Mouse (Mus musculus) thymus, postnatal 4 days (tissue): ENCODE measurements around the gene Shb.

Experiments used
- DNase-seq: peaks from one replicate; pipeline ENCODE4 v3.0.0; 2021

The Shb gene

GRCm38 (mm10) chr4:45479433-45479832 is 52.8 kb downstream of the Shb start:
- DNase-seq, result no peak

DNA sequence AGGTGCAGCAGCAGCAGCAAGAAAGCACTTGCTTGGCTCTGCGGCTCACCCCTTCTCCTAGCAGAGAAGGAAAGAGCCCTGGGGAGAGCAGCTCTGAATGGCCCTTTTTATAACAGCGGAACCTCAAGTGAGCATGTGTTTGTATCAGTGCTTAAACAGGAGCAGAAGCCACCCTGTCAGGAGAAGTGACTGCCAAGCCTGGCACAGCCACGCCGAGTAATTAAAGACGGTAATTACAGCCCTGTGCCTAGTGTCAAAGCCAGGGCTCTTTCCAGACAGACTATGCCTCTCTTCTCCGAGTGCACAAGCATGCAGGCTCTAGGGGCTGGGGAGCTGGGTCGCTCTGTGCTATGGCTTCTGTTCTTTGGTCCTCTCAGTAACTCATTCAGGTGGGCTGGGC is 54.1 kb downstream of the Shb start:
- no peak for DNase-seq

- DNase-seq, result no peak
Observed at GRCm38 (mm10) chr4:45477047-45477446, 55.2 kb downstream of the Shb start.

DNA sequence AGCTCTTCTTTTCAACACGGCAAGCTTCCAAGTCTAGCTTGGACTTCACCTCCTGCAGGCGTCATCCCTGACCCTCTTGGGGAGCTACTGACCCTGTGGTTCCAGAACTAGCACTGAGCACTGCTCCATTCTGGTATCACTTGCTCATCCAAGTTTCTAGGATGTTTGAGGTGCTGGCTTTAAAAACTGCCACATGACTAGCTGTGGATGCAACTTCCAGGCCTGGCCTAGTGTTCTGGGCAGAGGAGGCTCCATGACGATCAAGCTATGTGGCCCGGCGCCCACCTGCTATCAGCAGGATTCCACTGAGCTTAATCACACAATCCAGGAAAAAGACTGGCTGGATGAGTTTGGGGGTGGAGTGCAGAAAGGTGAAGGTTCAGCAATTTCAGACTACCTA is 57.4 kb downstream of the Shb start:
- no peak for DNase-seq

- DNase-seq, result no peak
Observed at GRCm38 (mm10) chr4:45474131-45474530, 58.1 kb downstream of the Shb start.

GRCm38 (mm10) chr4:45473129-45473528 is 59.1 kb downstream of the Shb start:
- DNase-seq, result peak; percentile 23

DNA sequence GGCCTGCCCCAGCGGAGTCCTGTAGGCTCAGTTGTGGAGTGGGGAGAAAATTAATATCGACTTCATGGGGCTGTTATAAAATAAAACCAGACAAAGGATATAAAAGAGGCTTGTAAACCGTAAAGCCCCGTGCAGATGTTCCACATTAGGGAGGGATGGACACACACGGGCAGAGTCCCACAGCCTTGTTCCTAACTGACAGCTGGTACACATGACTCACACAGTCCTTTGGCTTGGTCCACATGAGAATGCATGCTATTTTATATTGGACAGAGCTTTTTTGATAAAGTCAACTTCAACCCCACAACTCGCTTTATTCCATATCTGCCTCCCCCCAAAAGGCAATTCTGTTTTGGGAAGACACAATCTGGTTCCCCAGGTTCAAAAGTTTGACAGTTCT is 59.6 kb downstream of the Shb start:
- DNase-seq, result no peak

GRCm38 (mm10) chr4:45471654-45472556 is 60.4 kb downstream of the Shb start:
- DNase-seq, result no peak

GRCm38 (mm10) chr4:45469057-45469456 is 63.2 kb downstream of the Shb start:
- DNase-seq, result no peak

DNA sequence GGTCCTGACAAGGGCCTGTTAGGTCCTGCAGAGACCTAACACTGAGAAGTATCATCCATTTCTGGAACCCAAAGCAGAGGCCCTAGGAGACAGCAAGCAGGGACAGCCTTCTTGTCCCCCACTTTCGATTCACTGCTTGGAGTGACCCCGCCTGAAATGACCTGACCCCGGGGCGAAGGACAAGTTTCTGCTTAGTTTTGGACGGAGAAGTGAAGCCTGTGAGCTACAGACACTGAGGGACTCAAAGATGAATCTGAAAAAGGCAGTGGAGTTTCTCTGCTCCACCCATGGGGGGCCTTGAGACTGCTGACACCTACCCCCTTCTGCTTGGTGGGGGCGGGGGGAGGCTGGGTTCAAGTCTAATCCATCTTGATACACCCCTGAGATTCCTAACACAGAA is 63.8 kb downstream of the Shb start:
- DNase-seq, result no peak

GRCm38 (mm10) chr4:45467115-45467912 is 65.0 kb downstream of the Shb start:
- DNase-seq, result no peak

DNA sequence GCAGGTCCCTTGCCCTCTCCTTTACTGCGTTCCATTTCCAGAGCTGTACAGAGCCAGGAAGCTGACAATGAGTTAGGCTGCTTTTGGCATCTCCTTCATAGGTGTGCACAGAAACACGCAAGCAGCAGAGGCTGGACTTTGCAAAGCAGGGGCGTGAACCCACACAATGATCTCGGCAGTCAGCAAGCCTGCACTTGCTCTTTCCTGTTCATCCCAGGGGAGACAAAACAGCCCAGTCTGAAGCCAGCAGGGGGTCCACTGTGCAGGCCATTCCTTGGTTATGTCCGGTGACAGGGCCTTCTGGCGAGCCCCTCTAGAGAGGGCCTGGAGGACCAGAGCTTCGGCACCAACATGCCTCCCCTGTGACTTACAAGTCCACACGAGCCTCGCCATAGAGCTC is 67.3 kb downstream of the Shb start:
- no peak for DNase-seq

- peak; percentile 54 for DNase-seq
Observed at GRCm38 (mm10) chr4:45464528-45464927, 67.7 kb downstream of the Shb start.

GRCm38 (mm10) chr4:45464123-45464522 is 68.1 kb downstream of the Shb start:
- no peak for DNase-seq

DNA sequence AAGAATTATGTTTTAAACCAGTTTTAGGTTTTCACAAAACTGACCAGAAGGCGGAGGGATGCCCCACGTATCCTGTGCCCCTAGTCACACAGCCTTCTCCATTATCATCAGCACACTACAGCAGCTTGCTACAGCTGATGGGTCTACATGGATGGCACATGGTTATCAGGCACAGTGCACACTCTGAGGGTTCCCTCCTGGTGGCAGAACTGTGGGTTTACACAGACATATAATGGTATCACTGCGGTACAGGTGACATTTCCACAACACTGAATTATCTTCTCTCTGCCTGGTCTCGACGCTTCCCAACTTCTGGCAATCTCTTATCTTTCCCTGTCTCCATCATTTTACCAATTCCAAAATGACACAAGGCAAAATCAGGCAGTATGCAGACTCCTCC is 69.6 kb downstream of the Shb start:
- no peak for DNase-seq

- DNase-seq, result no peak
Observed at GRCm38 (mm10) chr4:45461661-45462060, 70.6 kb downstream of the Shb start.

DNA sequence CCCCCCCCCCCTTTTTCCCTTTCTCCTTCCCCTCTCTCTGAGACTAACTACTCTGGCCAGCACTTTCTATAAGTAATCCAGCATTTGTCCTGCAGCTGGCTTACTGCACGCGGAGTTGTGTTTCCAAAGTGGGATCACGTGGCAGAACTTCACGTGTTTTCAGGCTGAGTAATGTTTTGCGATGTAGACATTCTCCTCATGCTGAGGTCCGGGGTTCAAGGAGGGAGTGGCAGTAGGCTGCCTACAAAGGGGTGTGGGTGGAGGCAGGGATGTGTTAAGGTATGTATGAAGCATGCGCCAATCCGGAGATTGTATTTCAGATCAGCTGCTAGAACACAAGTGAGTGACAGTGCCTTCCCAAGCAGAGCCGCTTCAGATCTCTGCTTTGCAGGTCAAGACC is 72.9 kb downstream of the Shb start:
- DNase-seq, result no peak

- no peak for DNase-seq
Observed at GRCm38 (mm10) chr4:45457543-45457942, 74.7 kb downstream of the Shb start.

GRCm38 (mm10) chr4:45455001-45455400 is 77.3 kb downstream of the Shb start:
- DNase-seq, result no peak

DNA sequence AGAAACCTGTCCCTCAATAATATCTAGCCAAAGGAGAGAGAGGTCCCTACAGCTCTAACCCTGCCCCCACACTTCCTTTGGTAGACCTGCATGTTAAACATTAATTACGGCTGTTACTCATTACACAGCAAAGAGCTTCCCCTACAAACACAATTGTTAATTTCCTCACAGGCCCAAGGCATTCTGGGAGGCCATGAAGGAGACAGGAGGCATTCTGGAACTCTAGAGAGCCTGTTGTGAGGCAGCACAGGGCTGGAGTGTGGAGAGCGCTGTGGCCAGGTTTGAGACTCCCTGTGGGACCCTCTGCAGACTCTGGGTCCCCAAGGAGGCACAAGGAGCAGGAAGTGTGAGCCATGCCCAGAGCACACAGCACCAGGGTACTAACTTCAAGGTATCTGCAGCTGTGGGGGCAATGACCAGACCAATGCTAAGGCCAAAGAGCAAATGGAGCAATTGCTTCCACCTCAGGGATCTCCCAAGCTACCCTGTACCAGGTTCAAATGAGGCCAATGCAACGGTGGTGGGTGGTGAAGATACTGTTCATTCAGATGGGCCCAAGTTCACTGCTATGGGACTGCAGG is 78.9 kb downstream of the Shb start:
- DNase-seq, result no peak

DNA sequence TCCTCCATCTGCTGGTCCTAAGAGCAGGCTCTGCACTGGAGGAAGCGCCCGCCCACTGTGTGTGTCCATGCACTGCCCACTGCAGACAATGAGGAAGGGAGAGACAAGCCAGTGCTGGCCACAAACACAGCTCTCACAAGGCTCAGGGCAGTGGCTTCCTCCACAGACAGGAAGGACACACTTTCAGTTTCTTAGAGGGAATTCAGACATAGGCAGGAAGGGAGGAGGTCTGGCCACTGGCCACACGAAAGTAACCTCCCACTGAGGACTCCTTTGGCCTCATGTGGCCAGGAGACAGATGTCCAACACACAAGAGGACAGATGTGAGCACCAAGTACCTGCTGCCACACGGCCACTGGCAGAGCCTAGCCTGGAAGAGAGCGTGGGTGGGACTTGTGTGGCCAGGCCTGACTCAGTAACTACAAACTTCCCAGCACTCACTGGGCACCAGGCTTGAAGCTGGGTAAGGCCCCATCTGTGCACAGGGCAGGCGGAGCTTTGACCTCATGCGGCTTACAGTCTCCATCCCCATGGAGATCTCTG is 79.6 kb downstream of the Shb start:
- DNase-seq, result no peak

DNA sequence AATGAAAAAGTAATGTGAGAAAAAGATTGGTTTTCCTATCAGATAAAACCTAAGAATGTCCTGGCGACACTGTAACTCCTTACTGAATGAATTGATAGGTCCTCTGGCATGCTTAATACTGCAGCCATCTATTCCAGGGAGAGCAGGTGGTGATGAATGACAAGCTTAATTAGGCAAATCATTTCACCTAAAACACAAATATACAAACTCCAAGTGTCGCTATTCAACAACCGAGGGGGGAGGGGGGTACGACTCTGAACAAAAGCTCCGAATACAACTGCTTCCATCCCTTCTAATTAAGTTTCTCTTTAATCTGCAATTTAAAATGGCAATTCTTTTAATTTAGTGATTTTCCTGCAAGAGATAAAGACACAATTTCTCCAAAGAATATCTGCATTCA is 83.3 kb downstream of the Shb start:
- DNase-seq, result no peak

DNA sequence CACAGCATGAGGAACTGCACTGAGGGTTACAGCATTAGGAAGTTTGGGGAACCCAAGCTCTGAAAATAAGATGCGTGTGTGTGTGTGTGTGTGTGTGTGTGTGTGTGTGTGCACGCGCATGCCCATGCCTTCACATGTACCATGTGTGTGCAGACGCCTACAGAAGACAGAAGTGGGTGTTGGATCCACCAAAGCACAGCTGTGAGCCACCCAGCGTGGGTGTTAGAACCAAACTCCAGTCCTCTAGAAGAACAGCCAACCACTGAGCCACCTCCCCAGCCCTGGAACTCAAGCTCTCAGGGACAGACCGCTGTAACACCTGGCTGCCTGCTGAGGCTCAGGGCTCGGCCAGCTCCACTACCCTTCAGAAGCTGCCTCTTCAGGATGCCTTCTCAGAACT is 83.8 kb downstream of the Shb start:
- no peak for DNase-seq

DNA sequence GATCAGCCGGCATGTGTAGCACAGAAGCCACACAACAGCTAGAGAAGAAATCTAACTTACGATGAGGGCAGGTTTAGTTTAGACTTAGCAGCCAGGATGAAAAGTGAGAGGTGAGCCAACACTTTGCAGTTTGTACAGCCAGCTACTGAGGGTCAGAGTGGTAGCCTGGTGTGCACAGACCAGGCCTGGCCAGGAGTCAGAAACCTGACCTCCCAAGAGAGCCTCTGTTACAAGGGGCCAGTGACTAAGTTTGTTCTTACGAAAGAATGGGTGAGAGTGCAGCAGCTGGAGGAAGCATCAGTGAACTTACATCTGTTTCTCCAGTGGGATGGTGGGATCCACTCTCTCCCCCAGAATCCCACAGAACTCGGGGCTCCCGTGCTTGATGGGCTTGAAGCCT is 85.1 kb downstream of the Shb start:
- no peak for DNase-seq
